In genomic region chr17:84185011-84185411, GRCm38 (mm10) we compare ENCODE assay signal across 8 mouse cellular contexts. TPM values are rescaled to one million over a fixed set of nuclear protein-coding genes. Genes with fewer than 3 reads are reported as not detected.
DNase-seq lines count a peak whose midpoint lies in the region; ATAC-seq and TF ChIP-seq lines count a peak whose summit lies in the region.

No protein-coding gene starts in this region.

- peaks cover 21% of the 10 kb centered on the region for H3K36me3 ChIP-seq in embryonic facial prominence, embryonic 14.5 days (ENCODE audit: control insufficient read depth, insufficient read depth, low read length)
- H3K36me3 ChIP-seq in intestine, embryonic 14.5 days (ENCODE audit: control insufficient read depth, insufficient read depth, low read length): peaks cover 21% of the 10 kb centered on the region
- peaks cover 22% of the 10 kb centered on the region for H3K36me3 ChIP-seq in small intestine, adult 2 months (ENCODE audit: control insufficient read depth, insufficient read depth, low read length)

- peak overlapping the region; percentile 98 for H3K9ac ChIP-seq in embryonic facial prominence, embryonic 14.5 days (ENCODE audit: low read depth, low read length)
- H3K9ac ChIP-seq in intestine, embryonic 14.5 days (ENCODE audit: low read length): peak overlapping the region; percentile 98

- H3K27me3 ChIP-seq in embryonic facial prominence, embryonic 14.5 days (replicated peaks; ENCODE audit: control insufficient read depth, insufficient read depth, low read length): no peaks in the 10 kb centered on the region
- no peaks in the 10 kb centered on the region for H3K27me3 ChIP-seq in intestine, embryonic 14.5 days (replicated peaks; ENCODE audit: control insufficient read depth, insufficient read depth, low read length)
- H3K27me3 ChIP-seq in small intestine, adult 2 months (ENCODE audit: control insufficient read depth, insufficient read depth, low read length): no peaks in the 10 kb centered on the region

- no peak for TF ChIP-seq CTCF in small intestine, adult 2 months (IDR thresholded peaks at IDR 0.05; ENCODE audit: extremely low read depth, insufficient read length, insufficient replicate concordance, low read depth, low read length)

- H3K4me2 ChIP-seq in embryonic facial prominence, embryonic 14.5 days (ENCODE audit: low read depth, low read length): peak overlapping the region; percentile 73
- H3K4me2 ChIP-seq in intestine, embryonic 14.5 days (ENCODE audit: low read length): peak overlapping the region; percentile 61

- no peak for TF ChIP-seq POLR2A in small intestine, adult 2 months (IDR thresholded peaks at IDR 0.05; ENCODE audit: low read depth, low read length)

- H3K4me1 ChIP-seq in embryonic facial prominence, embryonic 14.5 days (ENCODE audit: control insufficient read depth, insufficient read depth, low read length): peaks cover 41% of the 10 kb centered on the region
- peaks cover 41% of the 10 kb centered on the region for H3K4me1 ChIP-seq in intestine, embryonic 14.5 days (replicated peaks; ENCODE audit: control insufficient read depth, insufficient read depth, low read length)
- peaks cover 33% of the 10 kb centered on the region for H3K4me1 ChIP-seq in small intestine, adult 2 months (ENCODE audit: control insufficient read depth, insufficient read depth, insufficient read length, low read length)

- DNase-seq in urinary bladder, postnatal 25 days (ENCODE audit: low spot score): peak; percentile 16
- DNase-seq in urinary bladder, adult 18-20 months (ENCODE audit: low spot score in 2 of 2): no peak
- no peak for DNase-seq in embryonic facial prominence, embryonic 14.5 days (ENCODE audit: low spot score)
- peak; percentile 79 for DNase-seq in intestine, embryonic 14.5 days (ENCODE audit: low spot score)
- DNase-seq in lung, adult 18-20 months: peak; percentile 45 to 58
- no peak for DNase-seq in left cerebral cortex, adult 8-10 months (ENCODE audit: low spot score in 2 of 2)
- no peak for DNase-seq in layer of hippocampus, adult 8-10 months (ENCODE audit: low spot score in 2 of 2)

- H3K4me3 ChIP-seq in embryonic facial prominence, embryonic 14.5 days (ENCODE audit: low read depth, low read length): peak overlapping the region; percentile 92
- peak overlapping the region; percentile 77 for H3K4me3 ChIP-seq in intestine, embryonic 14.5 days (ENCODE audit: low read depth, low read length)
- H3K4me3 ChIP-seq in small intestine, adult 2 months (ENCODE audit: low read depth, low read length): peak overlapping the region; percentile 63

- H3K27ac ChIP-seq in embryonic facial prominence, embryonic 14.5 days (replicated peaks; ENCODE audit: low read depth, low read length): peak overlapping the region; percentile 97
- peak overlapping the region; percentile 97 for H3K27ac ChIP-seq in intestine, embryonic 14.5 days (ENCODE audit: low read depth)
- peak overlapping the region; percentile 91 for H3K27ac ChIP-seq in small intestine, adult 2 months (ENCODE audit: insufficient read depth, low read depth, low read length)

- WGBS in embryonic facial prominence, embryonic 14.5 days: 0% methylated on average over 7 of the region's 7 CpGs
- WGBS in intestine, embryonic 14.5 days: under 1% methylated on average over 7 of the region's 7 CpGs
- WGBS in small intestine, adult 2 months: 2% methylated on average over 7 of the region's 7 CpGs

- no peaks in the 10 kb centered on the region for H3K9me3 ChIP-seq in embryonic facial prominence, embryonic 14.5 days (ENCODE audit: control insufficient read depth, low read length)
- no peaks in the 10 kb centered on the region for H3K9me3 ChIP-seq in intestine, embryonic 14.5 days (ENCODE audit: control insufficient read depth, low read length)

- ATAC-seq in embryonic facial prominence, embryonic 14.5 days (ENCODE audit: low read depth): no peak
- ATAC-seq in intestine, embryonic 14.5 days (replicated peaks; ENCODE audit: low FRiP score, low TSS enrichment, low read depth): no peak

RNA-seq across cellular contexts. Expression of gene Zfp36l2, which starts 2.7 kb away (rescaled TPM):
- 25.4 and 25.5 TPM in 2 replicates for polyA plus RNA-seq in embryonic facial prominence, embryonic 14.5 days (2014; fragmentation: Nextera tagmentation; extraction: Ambion mirVana)
- polyA plus RNA-seq in intestine, embryonic 14.5 days (2014; fragmentation: Nextera tagmentation; extraction: Ambion mirVana): 35.1 and 36.5 TPM in 2 replicates
- polyA plus RNA-seq in small intestine, adult 2 months (2012; rRNA removed): 124 and 220 TPM in 2 replicates
- 10 to 100 TPM; 19.9 to 27.1 (median 24.2) TPM for total RNA-seq in left cerebral cortex, adult 8-10 months (2022)
- total RNA-seq in layer of hippocampus, adult 8-10 months (2022): 10 to 100 TPM; 23.9 to 30.9 (median 29.5) TPM

Comparison
In these comparisons a context has a peak if more than half of its experiments do, and no peak if none do; other contexts are left out.
1. DNase-seq: peak in urinary bladder, postnatal 25 days (single experiment), intestine, embryonic 14.5 days (single experiment) and lung, adult 18-20 months (2 of 2); none in urinary bladder, adult 18-20 months (0 of 2), embryonic facial prominence, embryonic 14.5 days (single experiment), left cerebral cortex, adult 8-10 months (0 of 2) and layer of hippocampus, adult 8-10 months (0 of 2).
2. Peak in every context shown above with its lines, with median percentiles within 50 percentile points of each other: H3K27ac ChIP-seq and H3K4me3 ChIP-seq.